ENCODE assay signal across 29 mouse cellular contexts in the genomic region with DNA sequence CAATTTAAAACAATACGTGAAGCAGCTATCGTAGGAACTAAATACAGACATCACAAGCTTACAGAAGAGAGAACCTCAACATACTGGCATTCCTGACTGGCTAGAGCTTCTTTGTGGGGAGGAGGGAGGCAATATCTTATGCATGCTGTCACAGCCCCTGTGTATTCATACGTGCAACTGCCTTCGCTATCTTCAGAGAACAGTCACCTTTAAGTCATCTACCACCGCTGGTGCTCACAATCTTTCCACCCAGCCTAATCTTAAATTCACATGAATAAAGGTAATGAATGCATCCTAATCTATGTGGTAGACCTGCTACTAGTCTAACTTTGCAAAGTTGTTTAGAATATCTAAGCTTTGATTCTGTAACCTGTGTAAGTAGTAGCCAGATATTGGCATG. TPM values are rescaled to one million over a fixed set of nuclear protein-coding genes. Genes with fewer than 3 reads are reported as not detected.
DNase-seq lines count a peak whose midpoint lies in the region; ATAC-seq and TF ChIP-seq lines count a peak whose summit lies in the region.
"Had no signal": no experiment of that assay in that cellular context is flagged by ENCODE, and none has a peak within 500 bp of the region (broad histone marks: within the 10 kb centered on the region; RNA-seq: fewer than 3 reads in every experiment).

No protein-coding gene starts in this region.

- TF ChIP-seq CTCF in G1E (IDR thresholded peaks at IDR 0.05; ENCODE audit: low read depth, low read length): no peak

- no peaks in the 10 kb centered on the region for H3K27me3 ChIP-seq in G1E (ENCODE audit: insufficient read depth, low read length)
- H3K27me3 ChIP-seq in liver, embryonic 11.5 days (replicated peaks; ENCODE audit: control insufficient read depth, insufficient read depth, low read length): no peaks in the 10 kb centered on the region
- H3K27me3 ChIP-seq in liver, embryonic 16.5 days (ENCODE audit: control insufficient read depth, insufficient read depth, low read depth, low read length): no peaks in the 10 kb centered on the region
- H3K27me3 ChIP-seq in hindbrain, embryonic 14.5 days (ENCODE audit: control insufficient read depth, insufficient read depth, low read length): no peaks in the 10 kb centered on the region
- H3K27me3 ChIP-seq: CH12.LX; forebrain, embryonic 15.5 days; intestine, embryonic 15.5 days; limb, embryonic 12.5 days; midbrain, embryonic 15.5 days; neural tube, embryonic 15.5 days had no signal

- no peak overlapping the region for H3K9ac ChIP-seq in liver, embryonic 11.5 days (ENCODE audit: low read depth, low read length)
- H3K9ac ChIP-seq in liver, embryonic 16.5 days (ENCODE audit: low read depth, low read length): no peak overlapping the region
- no peak overlapping the region for H3K9ac ChIP-seq in hindbrain, embryonic 14.5 days
- H3K9ac ChIP-seq: forebrain, embryonic 15.5 days; intestine, embryonic 15.5 days; limb, embryonic 12.5 days; midbrain, embryonic 15.5 days; neural tube, embryonic 15.5 days had no signal

- H3K4me2 ChIP-seq in liver, embryonic 11.5 days: peak overlapping the region; percentile 48
- peak overlapping the region; percentile 41 for H3K4me2 ChIP-seq in liver, embryonic 16.5 days (ENCODE audit: low read depth, low read length)
- H3K4me2 ChIP-seq in hindbrain, embryonic 14.5 days (replicated peaks): no peak overlapping the region
- H3K4me2 ChIP-seq: forebrain, embryonic 15.5 days; intestine, embryonic 15.5 days; limb, embryonic 12.5 days; midbrain, embryonic 15.5 days; neural tube, embryonic 15.5 days had no signal

- 50% methylated on average over 5 of the region's 5 CpGs for WGBS in liver, embryonic 11.5 days
- WGBS in liver, embryonic 16.5 days (ENCODE audit: insufficient replicate concordance): 27% methylated on average over 5 of the region's 5 CpGs
- 89% methylated on average over 5 of the region's 5 CpGs for WGBS in hindbrain, embryonic 14.5 days

- ATAC-seq in G1E (ENCODE audit: extremely low read depth, insufficient number of reproducible peaks, low FRiP score, poor library complexity, severe bottlenecking): peak; percentile 82
- peak; percentile 93 for ATAC-seq in liver, embryonic 11.5 days (replicated peaks; ENCODE audit: low FRiP score)
- peak; percentile 81 for ATAC-seq in liver, embryonic 16.5 days (ENCODE audit: low read depth)
- ATAC-seq in frontal cortex, adult (ENCODE audit: low TSS enrichment): no peak
- no peak for ATAC-seq in hindbrain, embryonic 14.5 days (ENCODE audit: low FRiP score)
- ATAC-seq: forebrain, embryonic 15.5 days; hindbrain, postnatal 0 days; intestine, embryonic 15.5 days; lung, postnatal 0 days; midbrain, embryonic 15.5 days had no signal

- peak overlapping the region; percentile 39; the same call in 1 of the 2 replicates for H3K4me3 ChIP-seq in G1E (ENCODE audit: low read depth, low read length)
- no peak overlapping the region for H3K4me3 ChIP-seq in liver, embryonic 11.5 days (ENCODE audit: low read depth, low read length)
- no peak overlapping the region for H3K4me3 ChIP-seq in liver, embryonic 16.5 days (ENCODE audit: low read depth, low read length)
- no peak overlapping the region for H3K4me3 ChIP-seq in hindbrain, embryonic 14.5 days (replicated peaks; ENCODE audit: low read length)
- H3K4me3 ChIP-seq: forebrain, embryonic 15.5 days; hindbrain, embryonic 10.5 days; intestine, embryonic 15.5 days; limb, embryonic 12.5 days; midbrain, embryonic 10.5 days; midbrain, embryonic 15.5 days; neural tube, embryonic 15.5 days had no signal

- 0 out of 2 replicates have a peak overlapping the region, but pooled peaks have one; percentile 34 for H3K27ac ChIP-seq in liver, embryonic 11.5 days (ENCODE audit: low read depth, low read length)
- no peak overlapping the region for H3K27ac ChIP-seq in liver, embryonic 16.5 days (ENCODE audit: low read length)
- H3K27ac ChIP-seq in hindbrain, embryonic 14.5 days: no peak overlapping the region
- H3K27ac ChIP-seq: forebrain, embryonic 15.5 days; hindbrain, postnatal 0 days; intestine, embryonic 15.5 days; limb, embryonic 12.5 days; macrophage; midbrain, embryonic 10.5 days; midbrain, embryonic 15.5 days; neural tube, embryonic 15.5 days had no signal

- no peaks in the 10 kb centered on the region for H3K9me3 ChIP-seq in G1E (replicated peaks)
- no peaks in the 10 kb centered on the region for H3K9me3 ChIP-seq in liver, embryonic 11.5 days (ENCODE audit: control insufficient read depth, low read length)
- H3K9me3 ChIP-seq in liver, embryonic 16.5 days (replicated peaks; ENCODE audit: control insufficient read depth, low read length): no peaks in the 10 kb centered on the region
- H3K9me3 ChIP-seq in hindbrain, embryonic 14.5 days (ENCODE audit: control insufficient read depth, low read length): no peaks in the 10 kb centered on the region
- H3K9me3 ChIP-seq: forebrain, embryonic 15.5 days; intestine, embryonic 15.5 days; midbrain, embryonic 15.5 days; neural tube, embryonic 15.5 days had no signal

- H3K4me1 ChIP-seq in G1E (ENCODE audit: insufficient read depth, low read depth, low read length): peaks cover 83% of the 10 kb centered on the region
- H3K4me1 ChIP-seq in liver, embryonic 11.5 days (replicated peaks; ENCODE audit: control insufficient read depth, insufficient read depth, low read length): peaks cover 55% of the 10 kb centered on the region
- H3K4me1 ChIP-seq in liver, embryonic 16.5 days (ENCODE audit: control insufficient read depth, low read depth, low read length): peaks cover 40% of the 10 kb centered on the region
- peaks cover 25% of the 10 kb centered on the region for H3K4me1 ChIP-seq in hindbrain, embryonic 14.5 days (replicated peaks; ENCODE audit: control insufficient read depth, insufficient read depth, low read length)

- DNase-seq in G1E (ENCODE audit: low spot score): peak; percentile 43
- DNase-seq in c-Kit-positive CD71-negative TER-119-negative erythroid progenitor cells, embryonic 14.5 days (ENCODE audit: low read depth): peak; percentile 18
- no peak for DNase-seq in liver, embryonic 11.5 days (ENCODE audit: low spot score)
- DNase-seq in testis, postnatal 14 days (ENCODE audit: low spot score): no peak
- no peak for DNase-seq in hindbrain, embryonic 14.5 days (ENCODE audit: low spot score)
- no peak for DNase-seq in urinary bladder, postnatal 14 days (ENCODE audit: low spot score)
- DNase-seq: adrenal gland, postnatal 14 days; cerebellum, adult 2 months; cerebellum, postnatal 14 days; gastrocnemius, postnatal 14 days; heart, postnatal 14 days; kidney, adult 2 months; kidney, postnatal 25 days; lung, adult 18-20 months; spleen, adult 18-20 months; thymus, postnatal 4 days had no signal

- peaks cover 34% of the 10 kb centered on the region for H3K36me3 ChIP-seq in G1E (replicated peaks)
- no peaks in the 10 kb centered on the region; the same call in 1 of the 2 replicates for H3K36me3 ChIP-seq in liver, embryonic 11.5 days (ENCODE audit: control insufficient read depth, insufficient read depth, low read length)
- no peaks in the 10 kb centered on the region for H3K36me3 ChIP-seq in liver, embryonic 16.5 days (ENCODE audit: control insufficient read depth, insufficient read depth)
- no peaks in the 10 kb centered on the region; the same call in 1 of the 2 replicates for H3K36me3 ChIP-seq in hindbrain, embryonic 14.5 days (replicated peaks; ENCODE audit: control insufficient read depth, insufficient read depth)
- H3K36me3 ChIP-seq: forebrain, embryonic 15.5 days; intestine, embryonic 15.5 days; midbrain, embryonic 15.5 days; neural tube, embryonic 15.5 days had no signal

RNA-seq across cellular contexts. Expression of gene Lrp6, which starts 40.5 kb away (rescaled TPM):
- total RNA-seq in G1E (2014; fragmentation: Nextera tagmentation) (74.3 and 75.2 TPM in 2 replicates), G1E (2017) (60.9 and 75.2 TPM in 2 replicates)
- 18.5 and 19.8 TPM in 2 replicates for polyA plus RNA-seq in G1E (2012)
- 14.1 and 17.1 TPM in 2 replicates for polyA plus RNA-seq in liver, embryonic 11.5 days (2014; fragmentation: Nextera tagmentation; extraction: Ambion mirVana)
- 6.6 and 7.8 TPM in 2 replicates for polyA plus RNA-seq in liver, embryonic 16.5 days (2015; fragmentation: Nextera tagmentation; extraction: Ambion mirVana)
- polyA plus RNA-seq in hindbrain, embryonic 14.5 days (2014; fragmentation: Nextera tagmentation; extraction: Ambion mirVana): 21.5 and 22.3 TPM in 2 replicates

Comparison
In these comparisons a context has a peak if more than half of its experiments do, and no peak if none do; other contexts are left out.
1. ATAC-seq: peak in G1E (single experiment), liver, embryonic 11.5 days (single experiment) and liver, embryonic 16.5 days (single experiment); none in frontal cortex, adult (single experiment) and hindbrain, embryonic 14.5 days (single experiment).
2. DNase-seq: peak in G1E (single experiment) and c-Kit-positive CD71-negative TER-119-negative erythroid progenitor cells, embryonic 14.5 days (single experiment); none in liver, embryonic 11.5 days (single experiment), testis, postnatal 14 days (single experiment), hindbrain, embryonic 14.5 days (single experiment) and urinary bladder, postnatal 14 days (single experiment).